Mouse (Mus musculus) stomach, postnatal 0 days (tissue): ENCODE data around the gene Defb26.

Experiments
- CTCF ChIP-seq: IDR thresholded peaks from 2 replicates; pipeline ENCODE4 v1.5.1; 2016; ENCODE audit warnings: antibody characterized with exemption, low read depth, mild to moderate bottlenecking, moderate library complexity
- EP300 ChIP-seq: optimal IDR thresholded peaks from 2 replicates; pipeline ENCODE3; 2016; ENCODE audit warnings: antibody characterized with exemption

GRCm38 (mm10) chr2:152464570-152465150 is 46.8 kb downstream of the Defb26 start, which contains the start of gene Defb23:
- peak; percentile 8; the same call in 1 of the 2 replicates for TF ChIP-seq CTCF
- TF ChIP-seq EP300: no peak
